Mouse (Mus musculus) hindbrain, embryonic 12.5 days (tissue): Measurements from ENCODE around the gene Surf6. TPM values are rescaled to one million over a fixed set of nuclear protein-coding genes. Genes with fewer than 3 reads are reported as not detected.

Source experiments
- ATAC-seq: fragments of 200-750 bp; cut with Nextera tagmentation; 2 replicates; pipeline ENCODE4 v1.8.0; 2017; ENCODE audit warnings: moderate TSS enrichment; ENCODE audit not compliant: low FRiP score
- H3K27ac ChIP-seq: fragments of 300-500 bp; sonication (generic); 2 replicates; pipeline ENCODE4 v1.5.1; 2016; ENCODE audit warnings: mild to moderate bottlenecking
- H3K27me3 ChIP-seq: fragments of 300-500 bp; sonication (generic); 2 replicates; pipeline ENCODE4 v1.6.1; 2016; ENCODE audit warnings: mild to moderate bottlenecking
- H3K36me3 ChIP-seq: fragments of 300-500 bp; sonication (generic); 2 replicates; pipeline ENCODE4 v1.6.1; 2016; ENCODE audit warnings: mild to moderate bottlenecking
- H3K4me1 ChIP-seq: fragments of 300-500 bp; sonication (generic); 2 replicates; pipeline ENCODE4 v1.6.1; 2016
- H3K4me2 ChIP-seq: fragments of 300-500 bp; sonication (generic); replicated peaks from 2 replicates; pipeline ENCODE4 v1.6.1; 2016; ENCODE audit warnings: mild to moderate bottlenecking
- H3K4me3 ChIP-seq: fragments of 300-500 bp; sonication (generic); 2 replicates; pipeline ENCODE4 v1.5.1; 2016; ENCODE audit warnings: mild to moderate bottlenecking
- H3K9ac ChIP-seq: fragments of 300-500 bp; sonication (generic); 2 replicates; pipeline ENCODE4 v1.6.1; 2016; ENCODE audit warnings: mild to moderate bottlenecking, moderate library complexity
- H3K9me3 ChIP-seq: fragments of 300-500 bp; sonication (generic); replicated peaks from 2 replicates; pipeline ENCODE4 v1.6.1; 2016; ENCODE audit warnings: mild to moderate bottlenecking
- whole genome bisulfite sequencing: fragments of 180-500 bp; shearing (Covaris S2); methylation state at CpG from one replicate; pipeline ENCODE4 v1.1.7; 2016; 5-methylcytosine and 5-hydroxymethylcytosine counted together
- polyA plus RNA-seq: library from polyadenylated mRNA; unstranded; fragments of >200 nt; fragmentation: Nextera tagmentation; extraction: Ambion mirVana; gene quantifications from 2 replicates; pipeline ENCODE4 v1.2.1, GENCODE M21; 2016

Surf6 gene
- 30.8 and 32.3 TPM in 2 replicates for polyA plus RNA-seq

DNA sequence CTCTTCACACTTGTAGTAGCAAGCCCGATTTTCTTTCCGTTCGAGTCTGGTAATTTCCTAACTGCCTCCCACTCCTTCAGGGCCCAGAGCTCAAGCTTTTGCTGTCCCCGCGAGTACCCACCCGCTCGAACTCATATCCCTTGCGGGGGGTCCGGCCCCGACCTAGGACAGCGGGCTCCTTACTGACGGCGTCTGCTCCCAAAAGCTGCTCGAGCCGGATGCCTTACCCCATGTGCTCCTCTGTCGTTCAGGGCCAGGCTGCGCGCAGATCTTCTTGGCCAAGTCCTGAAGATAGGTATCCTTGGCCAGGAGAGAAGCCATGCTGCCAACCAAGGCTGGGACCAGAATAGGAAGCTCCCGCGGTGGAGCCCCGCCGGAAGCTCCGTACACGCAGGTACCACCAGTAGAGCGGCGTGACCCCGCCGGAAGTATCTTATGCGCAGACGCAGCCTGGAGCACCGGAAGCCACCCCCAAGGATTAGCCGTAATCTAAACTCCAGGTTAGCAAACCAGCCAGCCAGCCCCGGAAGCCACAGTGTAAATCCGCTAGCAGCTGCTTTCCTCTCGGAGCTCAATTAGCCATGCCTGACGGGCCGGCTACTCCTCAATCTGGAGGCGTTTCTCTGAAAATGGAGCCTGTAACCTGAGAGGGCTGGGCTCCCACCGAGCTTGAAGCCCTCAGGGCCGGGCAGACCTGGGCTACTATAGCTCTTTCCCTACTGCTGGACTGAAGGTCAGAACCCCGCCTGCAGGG, at the start of gene Surf6:
Gene Surf6 (minus strand): TSS at position 413 of the 754 bp plus-strand sequence.
- H3K36me3 ChIP-seq: peaks cover 47% of the 10 kb centered on the region
- WGBS: under 1% methylated on average over 41 of the region's 41 CpGs

DNA sequence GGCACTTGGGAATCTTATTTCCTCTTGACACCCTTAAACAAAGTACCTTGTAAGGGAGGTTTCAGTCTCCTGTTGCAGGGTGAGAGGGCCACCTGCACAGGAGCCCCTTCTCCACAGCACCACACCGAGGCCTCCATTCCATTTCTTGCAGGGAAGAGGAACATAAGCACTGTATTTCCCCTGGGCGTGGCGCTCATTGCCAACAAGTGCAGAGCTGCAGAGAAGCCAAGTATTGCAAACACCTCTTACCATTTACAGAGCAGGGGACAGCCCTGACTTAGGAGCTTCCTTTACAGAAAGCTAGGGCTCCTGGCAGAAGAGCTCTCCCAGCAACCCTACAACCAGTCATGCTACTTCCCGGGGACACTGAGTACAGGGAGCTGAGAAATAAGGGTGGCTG, 49.5 kb upstream of the Surf6 start:
- no peak overlapping the region for H3K4me3 ChIP-seq
- no peak overlapping the region for H3K4me2 ChIP-seq
- peaks cover 80% of the 10 kb centered on the region for H3K36me3 ChIP-seq
- no peak overlapping the region for H3K27ac ChIP-seq
- H3K9me3 ChIP-seq: no peaks in the 10 kb centered on the region
- WGBS: 96% methylated on average over 4 of the region's 4 CpGs
- ATAC-seq: no peak
- H3K27me3 ChIP-seq: no peaks in the 10 kb centered on the region
- H3K4me1 ChIP-seq: no peaks in the 10 kb centered on the region
- no peak overlapping the region for H3K9ac ChIP-seq

More for the DNA sequence above, at the start of gene Surf6:
- H3K27ac ChIP-seq: peak within 1 kb of the TSS; percentile 91
- H3K4me3 ChIP-seq: peak within 1 kb of the TSS; percentile 84
- peaks cover 26% of the 10 kb centered on the region for H3K4me1 ChIP-seq
- peak within 1 kb of the TSS; percentile 87 for H3K9ac ChIP-seq
- H3K9me3 ChIP-seq: no peaks in the 10 kb centered on the region
- peak; percentile 94 for ATAC-seq
- H3K4me2 ChIP-seq: peak within 1 kb of the TSS; percentile 77
- H3K27me3 ChIP-seq: no peaks in the 10 kb centered on the region

DNA sequence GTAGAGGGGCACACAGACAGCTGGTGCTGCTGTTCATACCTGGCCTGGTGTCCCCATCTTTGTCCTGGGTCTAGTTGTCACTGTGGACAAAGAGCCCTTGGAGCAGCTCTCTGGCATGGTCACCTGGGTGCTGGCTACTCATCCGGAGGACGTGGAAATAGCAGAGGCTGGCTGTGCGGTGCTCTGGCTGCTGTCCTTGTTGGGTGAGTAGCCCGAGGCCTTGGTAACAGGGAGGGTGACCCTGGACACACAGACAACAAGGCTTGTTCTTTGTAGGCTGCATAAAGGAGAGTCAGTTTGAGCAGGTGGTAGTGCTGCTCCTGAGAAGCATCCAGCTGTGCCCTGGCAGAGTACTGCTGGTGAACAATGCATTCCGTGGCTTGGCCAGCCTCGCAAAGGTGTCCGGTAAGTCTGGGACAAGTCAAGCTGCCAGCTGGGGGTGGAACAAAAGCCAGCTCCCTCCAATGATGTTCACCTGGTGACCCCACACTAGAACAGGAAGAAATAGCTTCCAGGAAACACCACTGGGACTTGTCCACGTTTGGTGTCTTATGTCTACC, 48.7 kb upstream of the Surf6 start:
- peaks cover 74% of the 10 kb centered on the region for H3K36me3 ChIP-seq
- ATAC-seq: no peak
- H3K27me3 ChIP-seq: no peaks in the 10 kb centered on the region
- H3K4me2 ChIP-seq: no peak overlapping the region
- 91% methylated on average over 8 of the region's 8 CpGs for WGBS
- H3K27ac ChIP-seq: no peak overlapping the region
- no peaks in the 10 kb centered on the region for H3K4me1 ChIP-seq
- no peak overlapping the region for H3K9ac ChIP-seq
- no peak overlapping the region for H3K4me3 ChIP-seq
- no peaks in the 10 kb centered on the region for H3K9me3 ChIP-seq

DNA sequence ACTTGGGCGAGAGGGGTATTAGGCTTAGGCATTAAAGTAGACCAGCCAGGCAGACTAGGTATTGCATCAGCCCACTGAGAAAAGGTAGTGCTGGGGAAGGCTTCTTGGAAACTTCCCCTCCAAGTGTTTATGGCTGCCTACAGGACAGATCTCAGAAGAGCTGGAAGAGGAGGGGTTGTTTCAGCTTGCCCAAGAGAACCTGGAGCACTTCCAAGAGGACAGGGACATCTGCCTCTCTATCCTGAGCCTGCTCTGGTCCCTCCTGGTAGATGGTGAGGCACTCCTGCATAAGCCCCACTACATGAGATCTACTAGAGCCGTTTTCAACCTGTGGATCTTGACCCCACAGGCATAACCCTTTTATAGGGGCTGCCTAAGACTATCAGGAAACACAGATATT, 47.7 kb upstream of the Surf6 start:
- WGBS: 96% methylated on average over 2 of the region's 2 CpGs
- Histone ChIP-seq H3K27ac (no peak overlapping the region), H3K27me3 (no peaks in the 10 kb centered on the region), H3K4me2 (no peak overlapping the region), H3K4me1 (no peaks in the 10 kb centered on the region), H3K4me3 (no peak overlapping the region), H3K9me3 (no peaks in the 10 kb centered on the region), H3K9ac (no peak overlapping the region), H3K36me3 (peaks cover 64% of the 10 kb centered on the region)
- ATAC-seq: no peak

DNA sequence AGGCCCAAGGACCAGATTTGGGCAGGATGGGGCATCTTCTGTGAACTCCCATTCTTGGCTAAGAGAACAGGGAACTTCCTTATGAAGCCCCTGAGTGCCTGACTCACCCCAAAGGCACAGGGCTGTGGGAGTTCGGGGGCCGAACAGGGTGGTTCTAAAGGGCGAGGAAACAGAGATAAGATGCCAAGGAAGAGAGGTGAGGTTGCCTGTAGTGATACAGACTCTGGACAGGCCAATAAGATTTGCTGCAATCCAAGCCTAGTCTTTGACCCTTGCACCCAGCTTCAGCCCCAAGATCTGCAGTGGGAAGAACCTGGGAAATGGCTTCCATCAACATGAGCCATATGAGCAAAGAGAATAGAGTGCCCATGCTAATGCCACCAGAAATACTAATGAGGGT, 40.6 kb upstream of the Surf6 start:
- ATAC-seq: no peak
- H3K36me3 ChIP-seq: 0 out of 2 replicates have a peak, but pooled peaks cover 6% of the 10 kb centered on the region
- H3K9me3 ChIP-seq: no peaks in the 10 kb centered on the region

DNA sequence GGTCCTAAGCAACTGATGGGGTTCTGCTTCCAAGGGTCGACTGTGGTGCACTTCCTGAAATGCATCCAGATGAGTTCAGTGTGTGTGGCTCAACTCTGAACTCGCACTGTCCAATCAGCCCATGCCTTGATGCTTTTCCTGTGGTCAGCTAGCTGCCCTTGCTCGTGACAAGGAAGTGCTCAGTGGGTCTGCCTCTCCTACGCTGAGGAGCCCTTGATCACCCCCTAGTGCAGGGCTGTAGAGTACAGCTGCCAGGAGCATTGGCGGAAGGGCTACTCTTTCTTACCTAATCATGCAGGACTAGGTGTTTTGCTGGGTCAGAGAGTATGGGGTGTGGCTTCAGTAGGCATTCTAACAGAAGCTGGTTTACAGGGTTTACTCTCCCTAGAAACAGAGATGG, 38.9 kb upstream of the Surf6 start:
- H3K9ac ChIP-seq: no peak overlapping the region
- no peaks in the 10 kb centered on the region for H3K36me3 ChIP-seq
- no peak for ATAC-seq
- no peak overlapping the region for H3K4me3 ChIP-seq
- H3K4me1 ChIP-seq: no peaks in the 10 kb centered on the region
- H3K27me3 ChIP-seq: no peaks in the 10 kb centered on the region
- H3K27ac ChIP-seq: no peak overlapping the region
- H3K4me2 ChIP-seq: no peak overlapping the region
- H3K9me3 ChIP-seq: no peaks in the 10 kb centered on the region
- 46% methylated on average over 5 of the region's 5 CpGs for WGBS

More for the DNA sequence above, 40.6 kb upstream of the Surf6 start:
- no peak overlapping the region for H3K4me2 ChIP-seq
- H3K9ac ChIP-seq: no peak overlapping the region
- H3K4me3 ChIP-seq: no peak overlapping the region
- no peaks in the 10 kb centered on the region for H3K4me1 ChIP-seq
- 82% methylated on average over 3 of the region's 3 CpGs for WGBS
- H3K27ac ChIP-seq: no peak overlapping the region
- no peaks in the 10 kb centered on the region for H3K27me3 ChIP-seq

- WGBS: 83% methylated on average over 1 of the region's 1 CpGs
- no peak for ATAC-seq
- no peak overlapping the region for H3K4me2 ChIP-seq
- no peaks in the 10 kb centered on the region for H3K36me3 ChIP-seq
- H3K9me3 ChIP-seq: no peaks in the 10 kb centered on the region
- no peak overlapping the region for H3K27ac ChIP-seq
- H3K4me1 ChIP-seq: peaks cover 11% of the 10 kb centered on the region
- no peak overlapping the region for H3K9ac ChIP-seq
- H3K4me3 ChIP-seq: no peak overlapping the region
- no peaks in the 10 kb centered on the region for H3K27me3 ChIP-seq
These were observed 33.7 kb upstream of the Surf6 start for GRCm38 (mm10) chr2:26936425-26936824.

GRCm38 (mm10) chr2:26935286-26935685, 32.6 kb upstream of the Surf6 start:
- no peak for ATAC-seq
- H3K9me3 ChIP-seq: no peaks in the 10 kb centered on the region
- H3K27ac ChIP-seq: no peak overlapping the region
- no peak overlapping the region for H3K4me3 ChIP-seq
- H3K27me3 ChIP-seq: no peaks in the 10 kb centered on the region
- no peak overlapping the region for H3K9ac ChIP-seq
- H3K36me3 ChIP-seq: peaks cover 7% of the 10 kb centered on the region
- WGBS: 100% methylated on average over 2 of the region's 2 CpGs
- no peak overlapping the region for H3K4me2 ChIP-seq
- peaks cover 21% of the 10 kb centered on the region for H3K4me1 ChIP-seq

- H3K27me3 ChIP-seq: no peaks in the 10 kb centered on the region
- ATAC-seq: peak; percentile 95
- WGBS: 1% methylated on average over 46 of the region's 70 CpGs
- H3K9ac ChIP-seq: peak within 1 kb of the TSS; percentile 98
- peaks cover 21% of the 10 kb centered on the region for H3K4me1 ChIP-seq
- H3K4me3 ChIP-seq: peak within 1 kb of the TSS; percentile 70
- H3K9me3 ChIP-seq: no peaks in the 10 kb centered on the region
- peaks cover 23% of the 10 kb centered on the region for H3K36me3 ChIP-seq
- peak within 1 kb of the TSS; percentile 77 for H3K4me2 ChIP-seq
- peak within 1 kb of the TSS; percentile 76 for H3K27ac ChIP-seq
These were observed 30.8 kb upstream of the Surf6 start, which contains the start of the genes Surf4 and Stkld1 for GRCm38 (mm10) chr2:26933304-26934055. Gene Surf4 (minus strand): TSS chr2:26933928. Gene Stkld1 (plus strand): TSS chr2:26934047.

- Histone ChIP-seq H3K9me3 (no peaks in the 10 kb centered on the region), H3K9ac (peak overlapping the region; percentile 98), H3K4me2 (peak overlapping the region; percentile 77), H3K4me3 (peak overlapping the region; percentile 70), H3K27ac (peak overlapping the region; percentile 76), H3K27me3 (no peaks in the 10 kb centered on the region), H3K36me3 (peaks cover 29% of the 10 kb centered on the region), H3K4me1 (peaks cover 21% of the 10 kb centered on the region)
- WGBS: 2% methylated on average over 49 of the region's 49 CpGs
- no peak for ATAC-seq
These were observed 30.0 kb upstream of the Surf6 start for GRCm38 (mm10) chr2:26932473-26933303.

DNA sequence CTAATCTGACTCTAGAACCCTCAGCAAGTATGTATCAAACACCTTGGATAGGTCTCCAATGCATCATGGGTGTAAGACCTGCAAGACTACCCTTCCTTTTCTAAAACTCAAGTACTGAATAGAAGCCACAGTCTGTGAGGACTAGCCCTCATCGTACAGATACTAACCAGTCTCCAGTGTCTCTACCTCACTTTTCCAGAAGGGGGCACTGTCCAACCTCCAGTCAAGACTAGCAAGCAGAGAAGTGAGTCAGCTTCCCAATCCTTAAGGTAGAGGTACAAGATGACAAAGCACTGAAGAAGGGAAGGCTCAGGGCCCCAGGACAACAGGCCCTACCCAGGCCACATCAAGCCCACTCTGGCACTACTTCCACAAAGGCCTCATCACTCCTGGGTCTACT, 27.7 kb upstream of the Surf6 start:
- WGBS: 34% methylated on average over 1 of the region's 1 CpGs
- Histone ChIP-seq H3K9me3 (no peaks in the 10 kb centered on the region), H3K4me3 (no peak overlapping the region), H3K9ac (no peak overlapping the region), H3K4me2 (no peak overlapping the region), H3K27me3 (no peaks in the 10 kb centered on the region), H3K4me1 (peaks cover 21% of the 10 kb centered on the region), H3K36me3 (peaks cover 51% of the 10 kb centered on the region), H3K27ac (no peak overlapping the region)
- no peak for ATAC-seq
